Mouse (Mus musculus) cerebellum, postnatal 14 days (tissue): ENCODE measurements around the gene Tril.
A peak's percentile ranks its signal among the peaks of the same experiment; 100 is the strongest.

Experiments used
- DNase-seq, 2 experiments: peaks; one replicate each; pipeline ENCODE4 v3.0.0; 2021; ENCODE audit warnings: mixed read lengths in 2 of 2

Tril gene

GRCm38 (mm10) chr6:53820486-53820985, at the start of gene Tril:
Tril (minus strand) TSS chr6:53820830.
- peak; percentile 58 to 65 for DNase-seq

GRCm38 (mm10) chr6:53863011-53863410, 42.4 kb upstream of the Tril start:
- no peak for DNase-seq

- DNase-seq: no peak
Observed at GRCm38 (mm10) chr6:53859106-53859505, 38.5 kb upstream of the Tril start.

- peak; percentile 35 to 61 for DNase-seq
Observed at GRCm38 (mm10) chr6:53857822-53858221, 37.2 kb upstream of the Tril start.

- DNase-seq: no peak
Observed at GRCm38 (mm10) chr6:53856775-53857174, 36.1 kb upstream of the Tril start.

GRCm38 (mm10) chr6:53854971-53855856, 34.6 kb upstream of the Tril start:
- DNase-seq: peak in 1 of 2 experiments; percentile 35

- no peak for DNase-seq
Observed at GRCm38 (mm10) chr6:53854226-53854625, 33.6 kb upstream of the Tril start.

GRCm38 (mm10) chr6:53853546-53853945, 32.9 kb upstream of the Tril start:
- no peak for DNase-seq

- no peak for DNase-seq
Observed at GRCm38 (mm10) chr6:53844626-53845025, 24.0 kb upstream of the Tril start.

- DNase-seq: peak; percentile 61 to 69
Observed at GRCm38 (mm10) chr6:53825213-53825612, 4.6 kb upstream of the Tril start.

- DNase-seq: peak in 1 of 2 experiments; percentile 21
Observed at GRCm38 (mm10) chr6:53821041-53821501, 441 bp upstream of the Tril start.

- peak; percentile 36 to 55 for DNase-seq
Observed at GRCm38 (mm10) chr6:53819761-53820485, 707 bp downstream of the Tril start.

GRCm38 (mm10) chr6:53818732-53819661, 1.6 kb downstream of the Tril start:
- peak; percentile 58 to 72 for DNase-seq

- DNase-seq: peak; percentile 84 to 92
Observed at GRCm38 (mm10) chr6:53818264-53818731, 2.3 kb downstream of the Tril start.

- DNase-seq: no peak
Observed at GRCm38 (mm10) chr6:53817763-53818174, 2.9 kb downstream of the Tril start.

GRCm38 (mm10) chr6:53816661-53817060, 4.0 kb downstream of the Tril start:
- DNase-seq: no peak

GRCm38 (mm10) chr6:53815691-53816090, 4.9 kb downstream of the Tril start:
- DNase-seq: no peak

GRCm38 (mm10) chr6:53814214-53814613, 6.4 kb downstream of the Tril start:
- DNase-seq: no peak

- DNase-seq: no peak
Observed at GRCm38 (mm10) chr6:53812242-53812641, 8.4 kb downstream of the Tril start.

GRCm38 (mm10) chr6:53808801-53809200, 11.8 kb downstream of the Tril start:
- no peak for DNase-seq

GRCm38 (mm10) chr6:53807185-53807584, 13.4 kb downstream of the Tril start:
- no peak for DNase-seq

- DNase-seq: peak; percentile 49 to 59
Observed at GRCm38 (mm10) chr6:53806591-53807023, 14.0 kb downstream of the Tril start.
